Mouse (Mus musculus) brain, embryonic 18.5 days (tissue): ENCODE measurements around the gene Gm21988.

Experiments used
- DNase-seq: peaks from one replicate; pipeline ENCODE4 v3.0.0-alpha.2; 2012; ENCODE audit warnings: low read depth, low spot score

The Gm21988 gene

GRCm38 (mm10) chr11:70239541-70240279, at the start of gene Gm21988, which contains the start of gene Rnasek:
TSS of gene Gm21988 (minus strand) at chr11:70239830.
TSS of gene Rnasek (minus strand) at chr11:70239842.
- peak; percentile 80 for DNase-seq

- DNase-seq = no peak
Observed at GRCm38 (mm10) chr11:70289236-70289635, 49.6 kb upstream of the Gm21988 start.

GRCm38 (mm10) chr11:70288102-70288501, 48.5 kb upstream of the Gm21988 start:
- DNase-seq = no peak

GRCm38 (mm10) chr11:70285686-70286085, 46.1 kb upstream of the Gm21988 start:
- DNase-seq = no peak

GRCm38 (mm10) chr11:70284757-70285156, 45.1 kb upstream of the Gm21988 start:
- no peak for DNase-seq

- DNase-seq = no peak
Observed at GRCm38 (mm10) chr11:70283666-70284065, 44.0 kb upstream of the Gm21988 start.

GRCm38 (mm10) chr11:70280441-70280840, 40.8 kb upstream of the Gm21988 start:
- no peak for DNase-seq

GRCm38 (mm10) chr11:70278961-70279360, 39.3 kb upstream of the Gm21988 start:
- no peak for DNase-seq

GRCm38 (mm10) chr11:70271641-70272040, 32.0 kb upstream of the Gm21988 start:
- DNase-seq = no peak

- DNase-seq = no peak
Observed at GRCm38 (mm10) chr11:70266405-70266804, 26.8 kb upstream of the Gm21988 start.

- DNase-seq = no peak
Observed at GRCm38 (mm10) chr11:70265819-70266218, 26.2 kb upstream of the Gm21988 start.

- DNase-seq = no peak
Observed at GRCm38 (mm10) chr11:70265252-70265651, 25.6 kb upstream of the Gm21988 start.

- no peak for DNase-seq
Observed at GRCm38 (mm10) chr11:70259035-70259434, 19.4 kb upstream of the Gm21988 start.

- no peak for DNase-seq
Observed at GRCm38 (mm10) chr11:70254931-70255531, 15.4 kb upstream of the Gm21988 start, which contains the start of gene Alox12. TSS of gene Alox12 (minus strand) at chr11:70255353.

GRCm38 (mm10) chr11:70254337-70254736, 14.7 kb upstream of the Gm21988 start:
- DNase-seq = no peak

GRCm38 (mm10) chr11:70251853-70252252, 12.2 kb upstream of the Gm21988 start:
- DNase-seq = no peak

GRCm38 (mm10) chr11:70250150-70250549, 10.5 kb upstream of the Gm21988 start:
- DNase-seq = no peak

- no peak for DNase-seq
Observed at GRCm38 (mm10) chr11:70247136-70247845, 7.7 kb upstream of the Gm21988 start.

GRCm38 (mm10) chr11:70242591-70242990, 3.0 kb upstream of the Gm21988 start:
- DNase-seq = no peak

GRCm38 (mm10) chr11:70238591-70239440, 814 bp downstream of the Gm21988 start:
- no peak for DNase-seq

GRCm38 (mm10) chr11:70237457-70238167, 2.0 kb downstream of the Gm21988 start, which contains the start of gene 0610010K14Rik:
TSS of gene 0610010K14Rik (minus strand) at chr11:70237914.
- DNase-seq = peak; percentile 93
